Mouse (Mus musculus) myocyte (in vitro differentiated cells): ENCODE data around the gene Alg14.

Experiments
- E2F4 ChIP-seq: IDR thresholded peaks from one replicate; pipeline ENCODE4 v1.6.1; 2011; ENCODE audit warnings: mild to moderate bottlenecking, control low read depth, moderate library complexity; ENCODE audit not compliant: insufficient read depth
- MYOD1 ChIP-seq, 3 experiments: IDR thresholded peaks; one replicate each; pipeline ENCODE4 v1.6.1; 2011; ENCODE audit warnings: control low read depth in 2 of 3, low read depth in 2 of 3, mild to moderate bottlenecking in 2 of 3, moderate library complexity in 1 of 3; ENCODE audit not compliant: insufficient read length in 2 of 3, control insufficient read depth in 1 of 3
- MYOG ChIP-seq, 3 experiments: IDR thresholded peaks; one replicate each; pipeline ENCODE4 v1.6.1; 2011; ENCODE audit warnings: control low read depth in 2 of 3, low read depth in 2 of 3, mild to moderate bottlenecking in 2 of 3; ENCODE audit not compliant: insufficient read length in 2 of 3, control insufficient read depth in 1 of 3, insufficient read depth in 1 of 3
- POLR2A ChIP-seq: IDR thresholded peaks from one replicate; pipeline ENCODE4 v1.6.1; 2011; ENCODE audit warnings: low read depth, mild to moderate bottlenecking, control low read depth, moderate library complexity; ENCODE audit not compliant: insufficient read length
- POLR2AphosphoS2 ChIP-seq: IDR thresholded peaks from one replicate; pipeline ENCODE4 v1.6.1; 2011; ENCODE audit warnings: low read depth, control low read depth; ENCODE audit not compliant: insufficient read length
- REST ChIP-seq: IDR thresholded peaks from one replicate; pipeline ENCODE4 v1.6.1; 2011; ENCODE audit warnings: mild to moderate bottlenecking, control low read depth, moderate library complexity; ENCODE audit not compliant: insufficient read depth, insufficient read length
- TCF12 ChIP-seq: IDR thresholded peaks from one replicate; pipeline ENCODE4 v1.6.1; 2011; ENCODE audit warnings: mild to moderate bottlenecking, control low read depth; ENCODE audit not compliant: poor library complexity, insufficient read depth, severe bottlenecking
- TCF3 ChIP-seq: IDR thresholded peaks from one replicate; pipeline ENCODE4 v1.6.1; 2011; ENCODE audit warnings: low read depth, control low read depth; ENCODE audit not compliant: insufficient read length
- USF1 ChIP-seq: IDR thresholded peaks from one replicate; pipeline ENCODE4 v1.6.1; 2011; ENCODE audit warnings: low read depth, mild to moderate bottlenecking, control low read depth, moderate library complexity

DNA sequence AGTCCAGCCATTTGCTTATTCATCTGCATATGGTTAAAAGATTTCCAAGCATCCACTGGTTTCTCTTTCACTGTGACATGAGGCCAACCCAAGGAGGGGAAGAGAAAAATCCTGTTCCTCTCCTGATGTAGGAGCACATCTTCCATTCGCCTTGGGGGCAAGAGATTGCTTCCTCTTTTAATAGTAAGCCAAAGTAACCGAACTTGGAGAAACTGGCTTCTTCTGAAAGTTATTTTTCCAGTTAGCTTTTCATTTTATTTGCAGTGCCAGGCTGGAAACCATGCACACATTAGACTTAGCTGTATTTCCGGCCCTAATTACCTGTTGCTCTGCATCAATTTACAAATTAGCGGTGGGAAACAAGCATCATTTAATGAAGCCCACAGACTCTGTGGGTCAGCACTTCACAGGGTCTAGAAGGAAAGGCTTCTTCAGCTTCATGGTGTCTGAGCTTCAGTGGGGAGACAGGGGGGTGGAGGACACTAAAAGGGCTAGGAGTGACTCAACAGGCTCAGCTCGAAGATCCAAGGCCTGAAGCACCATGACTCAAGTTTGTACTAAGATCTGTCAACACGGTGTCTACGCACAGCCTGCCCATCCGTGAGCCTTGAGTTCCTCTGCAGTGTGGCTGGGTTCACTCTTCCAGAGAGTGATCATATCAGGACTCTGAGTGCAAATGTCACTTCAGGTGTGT is 80.1 kb downstream of the Alg14 start:
- TF ChIP-seq POLR2AphosphoS2 (no peak), POLR2A (no peak), USF1 (no peak), TCF3 (no peak), TCF12 (no peak), MYOG (IDR thresholded peaks at IDR 0.05; ENCODE audit: control insufficient read depth in 1 of 3, insufficient read depth in 1 of 3, insufficient read length in 2 of 3, low read depth in 2 of 3) (no peak), REST (no peak), E2F4 (no peak), MYOD1 (IDR thresholded peaks at IDR 0.05; ENCODE audit: control insufficient read depth in 1 of 3, insufficient read length in 2 of 3, low read depth in 2 of 3) (no peak)
